Mouse (Mus musculus) gastrocnemius, postnatal 10 days (tissue): Measurements from ENCODE around the gene Ccdc158. TPM values are rescaled to one million over a fixed set of nuclear protein-coding genes. Genes with fewer than 3 reads are reported as not detected.

Experiments
- DNase-seq: peaks from one replicate; pipeline ENCODE4 v3.0.0; 2021; ENCODE audit warnings: mixed read lengths
- total RNA-seq, 2 experiments: library from RNA; stranded (reverse); gene quantifications; 2 replicates each; pipeline ENCODE4 v1.2.3; 2021

The Ccdc158 gene
- total RNA-seq, 2 experiments from 2014 or later: not detected

DNA sequence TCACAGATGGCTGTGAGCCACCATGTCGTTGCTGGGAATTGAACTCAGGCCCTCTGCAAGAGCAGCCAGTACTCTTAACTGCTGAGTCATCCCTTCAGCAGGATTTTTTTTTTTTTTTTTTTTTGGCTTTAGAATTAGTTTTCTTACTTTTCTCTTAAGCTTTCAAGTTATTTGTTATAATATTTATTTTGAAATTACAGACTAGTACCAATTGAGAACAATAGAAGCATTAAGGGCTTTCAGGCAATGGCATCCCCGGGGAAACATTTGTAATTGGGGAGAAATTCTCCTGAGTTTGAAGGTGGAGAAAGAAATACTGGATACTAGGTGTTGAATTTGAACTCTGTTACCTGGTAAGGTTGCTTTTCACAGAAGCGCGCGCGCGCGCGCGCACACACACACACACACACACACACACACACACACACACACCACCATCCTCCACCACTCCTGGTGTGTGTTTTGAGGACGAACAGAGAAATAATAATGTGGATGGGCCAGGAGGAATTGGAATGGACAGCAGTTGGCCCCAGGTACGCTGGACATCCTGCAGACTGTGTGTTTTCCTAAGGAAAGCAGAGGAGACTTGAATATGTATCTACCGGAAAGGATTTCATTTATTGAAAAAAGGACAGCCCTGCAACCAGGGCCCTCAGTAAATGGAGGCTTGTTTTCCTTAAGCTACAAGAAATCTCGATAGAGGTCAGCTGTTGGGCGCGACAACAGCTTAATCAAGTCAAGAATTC, 9.8 kb upstream of the Ccdc158 start:
- no peak for DNase-seq

DNA sequence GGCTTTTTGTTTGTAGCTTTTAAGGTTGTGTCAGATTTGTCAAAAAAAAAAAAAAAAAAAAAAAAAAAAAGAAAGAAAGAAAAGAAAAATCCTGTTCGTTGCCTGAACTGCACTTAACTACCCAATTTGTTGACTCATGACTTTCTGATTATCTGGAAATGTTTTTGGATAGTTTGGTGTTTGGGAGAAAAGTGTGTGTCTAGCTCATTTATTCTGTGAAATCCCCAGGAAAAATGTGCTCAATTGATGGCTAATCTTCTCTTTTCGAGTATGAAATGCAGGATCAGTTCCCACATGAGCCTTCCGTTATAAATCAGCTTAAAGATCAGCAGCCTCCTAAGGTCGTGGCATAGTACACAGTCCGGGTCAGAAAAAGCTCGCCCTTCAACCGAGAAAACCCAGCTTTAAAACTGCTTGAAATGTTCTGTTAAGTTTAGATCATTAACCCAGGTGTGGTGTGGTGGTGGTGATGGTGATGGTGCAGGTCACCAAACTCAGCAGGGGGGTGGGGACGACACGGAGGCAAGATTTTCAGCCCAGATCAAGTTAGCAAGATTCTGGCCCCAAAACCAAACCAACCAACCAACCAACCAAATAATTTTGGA, 8.9 kb upstream of the Ccdc158 start:
- no peak for DNase-seq

DNA sequence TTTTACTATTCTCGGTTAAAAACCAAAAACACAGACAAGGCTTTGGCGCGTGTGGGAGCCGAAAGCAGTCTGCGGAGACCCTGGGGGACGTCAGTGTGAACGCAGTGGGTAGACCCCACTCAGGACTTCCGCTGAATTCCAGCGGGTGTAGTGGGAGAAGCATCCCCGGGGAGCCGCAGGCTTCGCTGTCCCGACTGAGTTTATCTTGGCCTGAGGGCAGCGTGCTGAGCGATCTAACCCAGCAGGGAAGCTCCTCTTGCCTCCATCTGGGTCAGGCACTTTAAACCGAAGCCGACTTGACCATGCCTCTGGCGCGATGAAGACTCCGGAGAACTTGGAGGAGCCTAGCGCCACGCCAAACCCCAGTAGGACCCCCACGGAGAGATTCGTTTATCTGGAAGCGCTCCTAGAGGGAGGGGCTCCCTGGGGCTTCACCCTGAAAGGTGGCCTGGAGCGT, 8.3 kb upstream of the Ccdc158 start, which contains the start of gene Shroom3:
Gene Shroom3, plus strand, starts transcription at position 85 of the 457 bp plus-strand sequence.
- DNase-seq: no peak

DNA sequence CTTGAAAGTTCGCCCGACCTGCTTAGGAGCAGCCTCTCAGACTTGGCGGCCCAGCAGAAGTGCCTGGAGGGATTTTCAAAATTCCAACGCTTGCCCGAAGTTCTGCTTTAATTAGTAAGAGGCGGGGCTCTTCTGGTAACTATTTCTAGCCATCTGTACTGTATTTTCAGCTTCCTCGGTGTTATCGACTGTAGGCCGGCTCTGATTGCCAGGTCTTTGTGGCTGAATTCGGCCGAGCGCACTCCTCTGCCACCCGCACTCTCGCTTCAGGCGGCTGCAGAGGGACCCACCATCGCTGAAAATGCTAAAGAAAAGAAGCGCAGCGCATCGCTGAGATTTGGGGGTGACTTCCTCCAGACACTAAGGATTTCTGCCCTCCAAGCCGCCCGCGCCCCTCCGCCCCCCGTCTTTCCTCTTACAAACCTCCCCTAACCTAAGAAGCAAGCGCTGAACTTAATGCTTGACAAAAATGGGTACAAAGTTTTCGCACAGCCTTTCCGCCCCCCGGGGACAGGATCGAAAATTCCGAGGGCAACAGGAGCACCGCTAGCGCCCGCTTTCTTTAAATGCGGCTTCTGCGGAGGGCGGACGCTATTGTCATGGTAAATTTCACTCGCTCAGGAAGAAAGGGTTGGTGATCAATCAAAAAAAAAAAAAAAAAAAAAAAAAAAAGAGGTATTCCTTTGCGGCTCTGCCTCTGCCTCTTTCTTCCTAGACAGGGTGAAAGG, 7.7 kb upstream of the Ccdc158 start:
- DNase-seq: peak; percentile 10

DNA sequence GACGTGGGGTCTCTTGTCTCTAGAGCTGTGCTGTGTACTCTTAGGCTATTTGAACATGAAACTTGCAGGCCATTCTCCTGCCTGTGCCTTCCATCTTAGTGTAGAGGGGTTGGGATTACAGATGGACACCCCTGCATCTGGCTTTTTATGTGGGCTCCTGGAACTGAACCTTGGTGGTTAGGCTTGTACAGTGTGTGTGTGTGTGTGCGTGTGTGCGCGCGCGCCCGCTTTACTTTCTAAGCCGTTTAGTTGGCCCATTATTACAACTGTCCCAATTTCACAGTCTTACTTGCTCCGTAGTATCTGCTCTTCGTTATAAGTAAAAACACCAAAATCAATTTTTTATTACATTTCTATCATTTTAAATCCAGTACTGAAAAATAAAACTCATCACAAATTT, 6.8 kb upstream of the Ccdc158 start:
- no peak for DNase-seq

DNA sequence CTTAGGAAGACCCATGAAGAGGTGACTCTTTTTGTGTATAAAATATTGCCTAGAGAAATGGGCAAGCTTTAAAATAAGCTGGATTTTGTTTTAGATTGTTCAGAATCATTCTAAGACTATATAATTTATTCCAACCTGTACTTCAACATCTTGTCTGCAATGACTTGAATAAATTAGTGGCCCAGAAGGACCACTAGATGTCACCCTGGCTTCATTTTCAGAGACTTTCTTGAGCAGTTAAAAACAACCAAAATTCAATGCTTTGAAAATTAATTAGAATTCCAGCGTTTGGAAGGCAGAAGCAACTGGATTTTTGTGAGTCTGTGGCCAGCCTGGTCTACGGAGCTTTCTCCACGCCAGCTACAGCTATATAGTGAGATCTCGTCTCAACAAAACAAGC, 4.4 kb upstream of the Ccdc158 start:
- no peak for DNase-seq

DNA sequence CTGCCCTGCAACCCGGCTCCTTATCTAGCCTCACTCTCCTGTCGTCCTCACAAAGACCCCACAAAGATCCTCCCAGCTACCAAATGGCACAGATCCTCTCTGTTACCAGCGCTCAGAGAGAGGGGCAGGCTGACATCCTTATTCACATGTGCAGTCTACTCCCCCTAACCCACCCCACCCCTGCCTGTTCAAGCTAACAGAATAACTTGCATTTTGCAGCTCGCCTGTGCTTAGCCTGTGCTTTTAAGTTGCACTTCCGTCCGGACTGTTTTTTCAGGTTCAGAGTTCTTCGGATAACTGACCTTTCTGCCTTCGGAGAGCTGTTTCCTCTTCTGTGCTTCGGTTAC, 476 bp upstream of the Ccdc158 start:
- no peak for DNase-seq

DNA sequence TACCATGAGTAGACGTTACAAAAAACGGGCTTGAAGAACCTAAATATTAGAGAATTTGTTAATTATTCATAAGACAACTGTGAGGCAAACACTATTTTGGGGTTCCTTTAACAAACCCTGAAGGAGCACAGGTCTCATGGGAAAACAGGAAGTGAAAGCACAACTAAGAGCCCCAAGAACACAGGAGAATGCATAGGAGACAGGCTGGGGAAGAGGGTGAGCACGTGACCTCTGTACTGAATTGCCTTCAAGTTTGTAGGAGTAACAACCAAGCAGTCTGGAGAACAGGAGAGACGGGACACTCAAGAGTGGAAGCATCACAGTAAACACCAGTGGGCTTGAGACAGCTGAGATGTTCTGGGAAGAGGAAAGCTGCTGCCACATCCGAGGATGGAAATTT, 8.2 kb downstream of the Ccdc158 start:
- no peak for DNase-seq

DNA sequence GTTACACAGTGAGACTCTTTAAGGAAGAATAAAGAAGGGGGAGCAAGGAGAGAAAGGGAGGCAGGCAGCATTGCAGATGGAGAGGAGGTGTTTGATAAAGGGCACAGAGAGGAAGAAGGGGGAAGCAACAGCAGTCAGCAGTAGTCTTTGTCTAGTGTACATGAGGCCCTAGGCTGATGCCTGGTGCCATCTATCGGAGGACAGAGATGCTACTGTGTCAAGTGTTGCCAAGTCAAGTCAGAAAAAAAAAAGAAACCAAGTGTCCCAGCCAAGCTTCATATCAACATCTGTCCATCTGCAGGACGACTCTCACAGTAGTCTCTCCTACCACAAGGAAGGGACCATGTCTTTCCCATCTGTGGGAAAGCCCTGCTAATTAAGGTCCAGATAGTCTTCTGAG, 10.8 kb downstream of the Ccdc158 start:
- DNase-seq: no peak

DNA sequence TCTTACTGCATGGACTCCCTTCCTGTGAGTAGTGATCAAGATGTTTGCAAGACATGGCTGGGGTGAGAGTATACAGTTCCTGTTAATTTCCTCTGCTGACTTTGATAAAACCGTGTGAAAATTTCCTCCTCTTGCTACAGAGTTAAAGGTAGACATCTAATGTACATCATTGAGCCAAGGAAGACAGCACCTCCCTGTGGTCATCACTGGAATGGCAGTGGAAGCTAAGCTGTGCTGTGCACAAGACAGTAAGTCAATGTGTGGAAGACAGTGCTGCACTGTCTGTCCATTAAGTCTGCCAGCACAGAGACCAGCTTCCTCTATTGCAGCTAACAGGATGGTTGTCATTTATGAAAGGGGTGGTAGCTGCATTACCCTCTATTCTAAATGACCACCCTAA, 18.8 kb downstream of the Ccdc158 start:
- peak; percentile 72 for DNase-seq

DNA sequence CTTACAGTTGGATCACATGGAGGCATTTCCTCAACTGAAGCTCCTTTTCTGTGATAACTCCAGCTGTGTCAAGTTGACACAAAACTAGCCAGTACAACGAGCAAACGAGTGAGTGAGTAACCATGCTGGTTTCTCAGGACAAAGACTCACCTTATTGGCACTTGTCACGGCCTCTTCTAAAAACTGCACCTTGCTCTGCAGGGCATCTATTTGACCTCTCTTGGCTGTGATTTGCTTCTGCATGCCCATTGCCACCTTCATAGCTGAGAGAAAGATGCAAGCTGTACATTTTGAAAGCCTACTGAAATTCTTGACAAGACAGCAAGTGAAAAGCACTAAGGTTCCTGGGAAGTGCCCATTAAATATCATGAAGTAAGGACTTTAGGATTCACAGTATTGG, 34.2 kb downstream of the Ccdc158 start:
- no peak for DNase-seq

DNA sequence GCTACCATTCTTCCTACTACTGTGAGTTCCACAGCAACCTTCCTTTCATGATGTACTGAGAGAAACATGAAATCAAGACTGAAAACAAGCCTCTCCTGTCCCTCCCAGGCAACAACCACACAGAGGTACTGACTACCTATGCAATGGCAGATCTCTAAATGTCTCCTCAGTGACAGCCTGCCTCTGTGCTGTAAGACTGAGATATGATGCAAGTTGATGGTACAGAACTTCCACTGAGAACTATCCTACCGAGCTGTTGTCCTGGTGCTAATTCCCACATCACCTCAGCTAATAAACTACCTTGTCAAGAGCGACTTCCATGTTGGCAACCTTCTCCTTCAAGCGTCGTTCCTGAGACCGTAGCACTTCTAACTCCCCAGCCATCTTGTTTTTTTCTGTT, 39.2 kb downstream of the Ccdc158 start:
- DNase-seq: no peak

DNA sequence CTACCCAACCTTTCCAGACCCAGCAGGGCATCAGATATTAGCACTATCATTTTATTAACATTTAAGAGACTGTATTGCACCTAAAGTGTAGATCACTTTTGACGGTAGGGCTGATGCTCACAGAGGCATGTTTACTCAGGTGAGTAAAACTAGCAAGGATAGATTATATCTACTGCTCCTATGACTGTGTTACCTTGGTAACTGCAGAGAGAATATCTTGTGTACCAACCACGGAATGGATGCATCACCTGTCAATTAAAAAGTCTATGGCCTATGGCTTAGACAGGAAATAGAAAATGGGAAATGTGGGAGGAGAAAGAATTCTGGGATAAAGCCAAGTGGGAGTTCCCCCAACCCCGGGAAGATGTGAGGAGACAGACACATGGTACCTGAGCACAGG, 40.2 kb downstream of the Ccdc158 start:
- DNase-seq: no peak

DNA sequence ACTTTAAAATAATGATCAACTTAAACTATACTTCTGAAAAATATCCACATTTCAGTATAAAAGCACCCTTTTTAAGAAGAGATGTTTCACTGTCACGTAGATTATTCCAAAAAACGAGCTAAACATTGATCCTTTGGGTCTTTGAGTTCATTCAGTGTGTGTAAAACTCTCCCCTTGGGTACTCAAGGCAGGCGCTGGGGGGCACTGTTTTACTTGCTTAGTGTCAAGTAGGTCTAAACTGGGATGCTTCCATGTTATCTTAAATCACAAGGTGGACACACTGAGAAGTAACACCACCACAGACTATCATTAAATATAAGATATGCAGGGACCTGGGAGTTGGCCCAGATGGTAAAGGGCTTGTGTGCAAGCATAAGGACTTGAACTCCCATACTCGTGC, 41.5 kb downstream of the Ccdc158 start:
- no peak for DNase-seq

DNA sequence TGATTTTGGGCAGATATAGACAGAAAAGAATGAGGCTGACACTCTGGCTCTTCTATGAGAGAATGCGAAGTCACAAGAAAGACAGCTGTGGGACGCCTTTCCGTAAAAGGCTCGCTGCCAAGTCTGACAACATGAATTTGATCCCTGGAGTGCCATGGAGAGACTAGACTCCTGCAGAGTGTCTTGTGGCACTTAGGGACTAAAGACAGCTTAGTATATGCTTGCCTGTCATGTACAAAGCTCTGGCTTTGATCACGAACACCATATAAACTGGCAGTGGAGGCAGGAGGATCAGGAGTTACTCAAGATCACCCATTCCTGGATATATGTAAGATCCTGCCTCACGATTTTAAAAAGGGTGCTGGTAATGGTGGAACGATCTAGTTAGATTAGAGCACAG, 47.2 kb downstream of the Ccdc158 start:
- DNase-seq: peak; percentile 29

DNA sequence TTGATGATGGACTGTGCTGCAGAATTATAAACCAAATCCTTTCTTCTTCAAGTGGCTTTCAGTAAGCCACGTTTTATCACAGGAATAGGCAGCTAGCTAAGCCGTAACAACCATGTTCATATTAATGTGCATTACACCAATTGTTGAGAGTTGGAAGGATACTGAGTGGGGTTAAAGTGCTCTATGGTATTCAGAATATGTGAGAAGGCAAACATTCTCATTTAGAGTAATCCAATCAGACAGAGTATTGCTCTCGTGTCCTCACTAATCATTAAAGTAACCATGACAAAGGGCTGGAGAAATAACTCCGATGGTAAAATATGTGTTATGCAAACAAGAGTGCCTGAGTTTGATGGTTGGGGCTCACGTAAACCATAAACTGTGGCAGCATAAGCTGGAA, 53.2 kb downstream of the Ccdc158 start:
- DNase-seq: no peak

DNA sequence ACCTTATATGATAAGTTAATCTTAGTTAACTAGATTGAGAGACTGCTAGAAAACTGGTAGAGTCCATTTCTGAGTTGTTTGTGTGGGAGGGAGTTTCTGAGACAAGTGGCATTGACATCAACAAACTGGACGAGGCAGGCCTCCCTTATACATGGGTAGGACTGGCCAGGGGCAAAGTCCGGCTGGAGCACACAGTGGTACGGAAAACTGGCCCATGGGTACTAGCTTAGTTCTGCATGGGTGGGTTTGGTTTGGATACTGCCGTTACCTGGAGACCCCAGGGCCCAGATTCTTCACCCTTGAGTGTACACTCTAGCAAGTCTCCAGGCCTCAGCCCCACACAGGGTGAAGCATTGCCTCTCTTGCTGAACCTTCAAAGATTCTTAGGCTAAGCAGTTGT, 62.3 kb downstream of the Ccdc158 start:
- no peak for DNase-seq

DNA sequence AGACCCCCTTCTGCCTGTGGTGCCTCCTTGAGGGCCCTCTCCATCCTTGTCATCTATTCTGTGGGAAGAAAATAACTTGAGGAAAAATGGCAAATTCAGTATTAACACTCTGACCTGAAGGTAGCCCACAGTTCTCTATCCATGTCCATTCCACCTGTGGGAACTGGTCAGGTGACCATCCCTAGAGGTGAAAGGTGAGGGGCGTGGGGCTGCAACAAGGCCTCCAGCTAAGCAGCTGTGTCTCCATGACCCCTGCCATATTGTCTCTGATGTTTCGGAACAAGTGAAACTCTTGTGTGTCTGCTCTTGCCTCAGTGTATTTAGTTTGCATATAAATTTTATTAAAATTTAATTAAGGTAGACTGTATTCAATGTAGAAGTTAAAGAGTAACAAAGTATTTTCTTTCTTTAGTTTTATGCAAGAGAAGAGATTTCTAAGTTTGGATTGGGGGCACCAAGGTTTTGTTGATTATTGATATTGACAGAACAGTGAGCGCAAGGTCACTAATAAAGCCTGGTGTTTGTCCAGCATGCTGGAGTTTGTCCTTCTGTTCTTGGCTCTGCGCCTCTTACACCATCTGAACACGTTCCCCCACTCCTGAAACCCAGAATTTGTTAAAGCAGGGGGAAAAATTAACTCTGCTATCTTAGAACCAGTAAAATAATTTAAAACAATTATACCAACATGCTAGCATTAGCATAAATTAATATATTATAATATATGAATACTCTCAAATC, 67.4 kb downstream of the Ccdc158 start:
- DNase-seq: no peak

DNA sequence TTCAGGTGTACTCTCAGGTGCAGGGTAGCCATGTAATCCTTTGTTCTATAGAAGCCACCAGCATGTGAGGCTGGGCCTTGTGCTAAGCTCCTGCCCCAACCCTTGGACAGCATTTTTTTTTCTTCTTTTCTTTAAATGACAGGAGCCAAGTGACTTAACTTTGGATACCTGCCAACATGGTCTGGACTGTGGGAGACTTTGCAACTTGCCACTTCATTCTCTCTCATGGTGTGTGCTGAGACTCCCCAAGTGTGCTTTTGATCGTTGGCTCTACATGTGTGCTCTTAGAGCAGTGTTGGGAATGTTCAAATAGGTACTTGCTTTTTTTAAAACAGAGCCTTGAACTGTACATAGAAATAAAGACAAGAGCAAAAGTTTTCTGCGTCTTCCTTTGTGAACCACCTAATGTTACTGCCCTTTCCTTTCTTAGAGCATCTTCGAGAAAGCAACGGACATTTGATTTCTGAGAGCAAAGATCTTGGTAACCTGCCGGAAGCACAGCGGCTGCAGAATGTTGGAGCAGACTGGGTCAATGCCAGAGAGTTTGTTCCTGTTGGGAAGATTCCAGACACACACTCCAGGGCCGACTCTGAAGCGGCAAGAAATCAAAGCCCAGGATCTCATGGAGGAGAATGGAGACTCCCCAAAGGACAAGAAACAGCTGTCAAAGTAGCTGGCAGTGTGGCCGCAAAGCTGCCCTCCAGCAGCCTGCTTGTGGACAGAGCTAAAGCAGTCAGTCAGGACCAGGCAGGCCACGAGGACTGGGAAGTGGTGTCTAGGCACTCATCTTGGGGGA, 70.4 kb downstream of the Ccdc158 start:
- DNase-seq: peak; percentile 18

DNA sequence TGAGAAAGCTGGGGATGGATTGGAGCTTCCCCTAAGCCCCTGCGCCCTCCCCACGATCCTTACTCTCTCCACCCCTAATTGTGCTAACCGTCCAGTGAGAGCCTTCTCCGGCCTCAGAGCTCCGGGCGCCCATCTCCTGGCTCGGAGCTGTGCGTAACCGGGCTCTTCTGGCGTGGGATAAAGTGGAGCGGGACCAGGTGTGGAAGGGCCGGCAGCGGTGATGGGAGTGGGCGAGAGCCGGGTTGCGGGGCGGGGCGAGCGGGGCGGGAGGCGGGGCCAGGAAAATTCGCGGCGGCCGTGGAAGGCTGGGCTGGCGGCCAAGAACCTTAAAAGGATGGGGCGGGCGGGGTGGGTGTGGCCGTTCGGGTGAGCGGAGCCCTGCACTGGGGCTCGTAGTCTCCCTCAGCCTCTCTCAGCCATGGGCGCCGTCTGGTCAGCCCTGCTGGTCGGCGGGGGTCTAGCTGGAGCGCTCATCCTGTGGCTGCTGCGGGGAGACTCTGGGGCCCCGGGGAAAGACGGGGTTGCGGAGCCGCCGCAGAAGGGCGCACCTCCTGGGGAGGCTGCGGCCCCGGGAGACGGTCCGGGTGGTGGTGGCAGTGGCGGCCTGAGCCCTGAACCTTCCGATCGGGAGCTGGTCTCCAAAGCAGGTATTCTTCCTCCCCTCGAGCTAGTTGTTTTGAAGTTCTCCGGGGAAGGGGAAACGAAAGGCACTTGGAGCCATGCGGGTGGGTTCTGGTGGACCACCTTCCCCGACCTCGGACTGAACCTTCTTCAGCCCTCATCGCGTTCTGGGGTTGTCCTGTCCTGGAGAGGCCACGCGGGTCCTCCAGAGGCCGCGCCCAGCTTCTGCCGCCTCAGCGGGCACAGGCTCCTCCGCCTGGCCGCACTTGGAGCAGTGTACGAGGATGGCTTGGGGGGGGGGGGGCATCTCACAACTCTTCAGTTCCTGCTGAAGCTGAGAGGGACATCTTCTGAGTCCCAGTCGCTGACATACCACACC, 72.1 kb downstream of the Ccdc158 start, which contains the start of gene Stbd1:
Gene Stbd1, plus strand, starts transcription at position 351 of the 1,000 bp plus-strand sequence.
- DNase-seq: peak; percentile 82

DNA sequence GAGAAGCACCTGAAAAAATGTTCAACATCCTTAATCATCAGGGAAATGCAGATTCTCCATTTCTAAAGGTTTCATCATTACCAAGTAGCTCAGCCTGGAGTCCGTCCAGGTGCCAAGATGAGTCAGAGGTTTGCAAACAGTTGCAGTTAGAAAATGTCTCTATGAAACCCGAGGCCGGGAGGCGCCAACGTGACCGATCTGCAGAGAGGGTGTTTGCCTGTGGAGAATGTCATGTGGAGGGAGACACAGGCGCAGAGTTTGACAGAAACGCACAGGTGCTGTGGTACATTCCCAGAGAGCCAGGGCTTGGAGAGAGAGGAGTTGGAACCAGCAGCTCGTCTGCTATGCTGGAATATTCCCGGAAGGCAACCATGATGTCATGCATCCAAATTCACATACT, 76.0 kb downstream of the Ccdc158 start:
- DNase-seq: peak; percentile 70
